In genomic region chr8:107136003-107136612, GRCm38 (mm10) we compare ENCODE assay signal across 14 mouse cellular contexts. TPM values are rescaled to one million over a fixed set of nuclear protein-coding genes. Genes with fewer than 3 reads are reported as not detected.
DNase-seq lines count a peak whose midpoint lies in the region; ATAC-seq and TF ChIP-seq lines count a peak whose summit lies in the region.
"Had no signal": no experiment of that assay in that cellular context is flagged by ENCODE, and none has a peak within 500 bp of the region (broad histone marks: within the 10 kb centered on the region; RNA-seq: fewer than 3 reads in every experiment).

No protein-coding gene starts in this region.

- no peak overlapping the region for H3K4me3 ChIP-seq in heart, embryonic 10.5 days
- no peak overlapping the region for H3K4me3 ChIP-seq in layer of hippocampus, adult 2 months
- no peak overlapping the region for H3K4me3 ChIP-seq in embryonic facial prominence, embryonic 11.5 days (ENCODE audit: low read depth, low read length)
- H3K4me3 ChIP-seq: embryonic facial prominence, embryonic 15.5 days; limb, embryonic 13.5 days had no signal

- H3K36me3 ChIP-seq in heart, embryonic 10.5 days: no peaks in the 10 kb centered on the region
- H3K36me3 ChIP-seq in embryonic facial prominence, embryonic 11.5 days (replicated peaks; ENCODE audit: control insufficient read depth, insufficient read depth, low read depth, low read length): no peaks in the 10 kb centered on the region
- H3K36me3 ChIP-seq: embryonic facial prominence, embryonic 15.5 days; limb, embryonic 13.5 days had no signal

- H3K27me3 ChIP-seq in heart, embryonic 10.5 days (ENCODE audit: insufficient read depth, poor library complexity, severe bottlenecking): no peaks in the 10 kb centered on the region
- H3K27me3 ChIP-seq in embryonic facial prominence, embryonic 11.5 days (ENCODE audit: control insufficient read depth, insufficient read depth, low read length): no peaks in the 10 kb centered on the region
- H3K27me3 ChIP-seq: embryonic facial prominence, embryonic 15.5 days; limb, embryonic 13.5 days had no signal

- H3K9me3 ChIP-seq in heart, embryonic 10.5 days: no peaks in the 10 kb centered on the region
- no peaks in the 10 kb centered on the region for H3K9me3 ChIP-seq in embryonic facial prominence, embryonic 11.5 days (replicated peaks; ENCODE audit: control insufficient read depth, low read length)
- H3K9me3 ChIP-seq: embryonic facial prominence, embryonic 15.5 days; limb, embryonic 13.5 days had no signal

- H3K9ac ChIP-seq in embryonic facial prominence, embryonic 11.5 days (replicated peaks; ENCODE audit: low read length): no peak overlapping the region
- H3K9ac ChIP-seq: embryonic facial prominence, embryonic 15.5 days; limb, embryonic 13.5 days had no signal

- no peak for TF ChIP-seq CTCF in layer of hippocampus, adult 2 months (conservative IDR thresholded peaks at IDR 0.05)

- peaks cover 39% of the 10 kb centered on the region for H3K4me1 ChIP-seq in heart, embryonic 10.5 days
- H3K4me1 ChIP-seq in embryonic facial prominence, embryonic 11.5 days (ENCODE audit: control insufficient read depth, insufficient read depth, low read length): no peaks in the 10 kb centered on the region

- H3K27ac ChIP-seq in heart, embryonic 10.5 days: peak overlapping the region; percentile 49
- H3K27ac ChIP-seq in layer of hippocampus, adult 2 months: 0 out of 2 replicates have a peak overlapping the region, but pooled peaks have one; percentile 33
- 0 out of 2 replicates have a peak overlapping the region, but pooled peaks have one; percentile 52 for H3K27ac ChIP-seq in embryonic facial prominence, embryonic 11.5 days (replicated peaks; ENCODE audit: low read depth, low read length)
- H3K27ac ChIP-seq: embryonic facial prominence, embryonic 15.5 days; limb, embryonic 13.5 days had no signal

- intact Hi-C loops in heart, postnatal 10 days (cut with DNase I): no loop called here
- intact Hi-C loops in left cerebral cortex, postnatal 14 days (cut with DNase I): no loop called here

- DNase-seq in heart, embryonic 10.5 days (ENCODE audit: low spot score): no peak
- DNase-seq in heart, postnatal 10 days: no peak
- no peak for DNase-seq in layer of hippocampus, adult 2 months (ENCODE audit: low spot score in 2 of 2)
- no peak for DNase-seq in layer of hippocampus, adult 8-10 months (ENCODE audit: low spot score in 2 of 2)
- peak; percentile 54 for DNase-seq in Muller cell, postnatal 12 days (ENCODE audit: inconsistent ontology term)
- DNase-seq in embryonic facial prominence, embryonic 11.5 days (ENCODE audit: low spot score): no peak
- no peak for DNase-seq in natural killer cell, adult 2 months (ENCODE audit: low spot score in 2 of 2)
- no peak for DNase-seq in left cerebral cortex, postnatal 14 days (ENCODE audit: low spot score in 2 of 2)
- DNase-seq: adrenal gland, postnatal 36 days; cerebellum, adult 11 months; lung, adult 2 months had no signal

- no peak overlapping the region for H3K4me2 ChIP-seq in embryonic facial prominence, embryonic 11.5 days (ENCODE audit: low read depth, low read length)
- H3K4me2 ChIP-seq: embryonic facial prominence, embryonic 15.5 days; limb, embryonic 13.5 days had no signal

- ATAC-seq in embryonic facial prominence, embryonic 11.5 days (replicated peaks; ENCODE audit: insufficient number of reproducible peaks, low FRiP score, low TSS enrichment, low read depth): no peak
- ATAC-seq: CD4-positive, CD25-positive, alpha-beta regulatory T cell, adult 4 months had no signal

- 53% methylated on average over 8 of the region's 8 CpGs for WGBS in heart, embryonic 10.5 days
- WGBS in embryonic facial prominence, embryonic 11.5 days: 32% methylated on average over 8 of the region's 8 CpGs

RNA-seq across cellular contexts. Expression of gene Cyb5b, which starts 14.3 kb away (rescaled TPM):
- polyA plus RNA-seq in heart, embryonic 10.5 days (2016; fragmentation: Nextera tagmentation; extraction: Ambion mirVana): 92.3 and 109 TPM in 2 replicates
- 10 to 100 TPM; 47.0 to 48.9 TPM for total RNA-seq in heart, postnatal 10 days (2021)
- total RNA-seq in layer of hippocampus, adult 2 months (2021): 100 to 1,000 TPM; 103 to 104 TPM
- 100 to 1,000 TPM; 109 to 113 (median 111) TPM for total RNA-seq in layer of hippocampus, adult 8-10 months (2022)
- polyA plus RNA-seq in embryonic facial prominence, embryonic 11.5 days (2014; fragmentation: Nextera tagmentation; extraction: Ambion mirVana): 137 and 145 TPM in 2 replicates
- 10 to 100 TPM; 83.4 to 84.5 TPM for total RNA-seq in left cerebral cortex, postnatal 14 days (2021)

RNA-seq across cellular contexts. Expression of gene Terf2, which starts 39.8 kb away (rescaled TPM):
- 9.9 and 13.0 TPM in 2 replicates for polyA plus RNA-seq in heart, embryonic 10.5 days (2016; fragmentation: Nextera tagmentation; extraction: Ambion mirVana)
- 10 to 100 TPM; 18.0 to 18.1 TPM for total RNA-seq in heart, postnatal 10 days (2021)
- total RNA-seq in layer of hippocampus, adult 2 months (2021): 10 to 100 TPM; 32.7 to 39.2 TPM
- 10 to 100 TPM; 33.5 to 41.3 (median 35.6) TPM for total RNA-seq in layer of hippocampus, adult 8-10 months (2022)
- 16.1 and 16.5 TPM in 2 replicates for polyA plus RNA-seq in embryonic facial prominence, embryonic 11.5 days (2014; fragmentation: Nextera tagmentation; extraction: Ambion mirVana)
- 10 to 100 TPM; 37.1 to 37.5 TPM for total RNA-seq in left cerebral cortex, postnatal 14 days (2021)
